Mouse (Mus musculus) limb, embryonic 14.5 days (tissue): ENCODE data around the gene Gm13276. TPM values are rescaled to one million over a fixed set of nuclear protein-coding genes. Genes with fewer than 3 reads are reported as not detected.
"Not testable (repeated sequence)": the region's sequence is repeated elsewhere in the genome, so short reads cannot be mapped to it uniquely, and the experiment has no call there.

Source experiments
- ATAC-seq: fragments of 200-750 bp; cut with Nextera tagmentation; 2 replicates; pipeline ENCODE4 v1.8.0; 2017; ENCODE audit warnings: low read depth, moderate number of reproducible peaks, moderate TSS enrichment; ENCODE audit not compliant: low FRiP score
- DNase-seq: peaks from one replicate; pipeline ENCODE4 v3.0.0-alpha.2; 2015; ENCODE audit warnings: low spot score
- H3K27ac ChIP-seq: fragments of 300-500 bp; sonication (generic); replicated peaks from 2 replicates; pipeline ENCODE4 v1.5.1; 2014; ENCODE audit warnings: low read depth, mild to moderate bottlenecking, low read length, moderate library complexity, mixed read lengths
- H3K27me3 ChIP-seq: fragments of 300-500 bp; sonication (generic); 2 replicates; pipeline ENCODE4 v1.6.1; 2014; ENCODE audit warnings: low read length, mixed read lengths; ENCODE audit not compliant: control insufficient read depth, insufficient read depth
- H3K36me3 ChIP-seq: fragments of 300-500 bp; sonication (generic); 2 replicates; pipeline ENCODE4 v1.6.1; 2014; ENCODE audit warnings: mild to moderate bottlenecking, low read length, moderate library complexity, mixed read lengths; ENCODE audit not compliant: control insufficient read depth, insufficient read depth
- H3K4me1 ChIP-seq: fragments of 300-500 bp; sonication (generic); 2 replicates; pipeline ENCODE4 v1.6.1; 2014; ENCODE audit warnings: antibody characterized with exemption, low read length, mixed read lengths; ENCODE audit not compliant: control insufficient read depth, insufficient read depth
- H3K4me2 ChIP-seq: fragments of 300-500 bp; sonication (generic); replicated peaks from 2 replicates; pipeline ENCODE4 v1.6.1; 2014; ENCODE audit warnings: low read depth, mild to moderate bottlenecking, low read length, moderate library complexity; ENCODE audit not compliant: severe bottlenecking
- H3K4me3 ChIP-seq: fragments of 300-500 bp; sonication (generic); replicated peaks from 2 replicates; pipeline ENCODE4 v1.5.1; 2014; ENCODE audit warnings: low read length
- H3K9ac ChIP-seq: fragments of 300-500 bp; sonication (generic); 2 replicates; pipeline ENCODE4 v1.6.1; 2014; ENCODE audit warnings: mild to moderate bottlenecking, low read depth, low read length, moderate library complexity; ENCODE audit not compliant: severe bottlenecking
- H3K9me3 ChIP-seq: fragments of 300-500 bp; sonication (generic); 2 replicates; pipeline ENCODE4 v1.6.1; 2016; ENCODE audit warnings: low read length; ENCODE audit not compliant: control insufficient read depth
- POLR2A ChIP-seq: fragments of 200-500 bp; IDR thresholded peaks from 2 replicates; pipeline ENCODE4 v1.8.0; 2012; ENCODE audit warnings: inconsistent platforms, mild to moderate bottlenecking, moderate library complexity, borderline replicate concordance; ENCODE audit not compliant: insufficient read depth, insufficient read length; ENCODE audit errors: extremely low read depth
- WGBS: fragments of 180-500 bp; shearing (Covaris S2); extraction: QIAGEN DNeasy Blood & Tissue Kit; methylation state at CpG from one replicate; pipeline ENCODE4 v1.1.7; 2014; 5-methylcytosine and 5-hydroxymethylcytosine counted together
- polyA plus RNA-seq, 2 experiments: library from polyadenylated mRNA; depleted of rRNA in 1 of 2; stranded (reverse) in 1 of 2; unstranded in 1 of 2; fragments of >200 nt; fragmentation: Nextera tagmentation in 1 of 2; extraction: Ambion mirVana in 1 of 2; gene quantifications; 2 replicates each; pipeline versions ENCODE4 v1.2.1 to v1.2.3; 2012 to 2014

Gm13276 gene
- polyA plus RNA-seq, 2 experiments, result 0.14 TPM; not detected in 1

DNA sequence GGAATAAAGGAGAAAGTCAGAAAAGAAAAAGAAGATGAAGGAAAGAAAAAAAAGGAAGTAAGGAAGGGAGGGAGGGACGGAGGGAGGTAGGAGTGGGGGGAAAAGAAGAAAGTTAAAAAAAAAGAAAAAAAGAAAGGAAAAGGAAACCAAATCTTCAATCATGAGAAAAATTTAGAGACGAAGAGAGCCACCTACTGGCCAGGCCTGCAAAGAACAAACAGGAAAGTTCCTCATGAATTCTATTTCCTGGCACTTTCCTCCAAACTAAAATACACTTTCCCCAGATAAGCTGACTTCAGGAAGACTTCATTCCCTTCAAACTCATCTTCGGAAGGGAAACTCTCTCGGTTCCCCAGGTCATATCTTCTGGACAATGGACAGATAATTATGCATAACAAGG lies 45.0 kb downstream of the Gm13276 start:
- no peak overlapping the region for H3K9ac ChIP-seq
- whole genome bisulfite sequencing, result 24% methylated on average over 4 of the region's 4 CpGs
- H3K36me3 ChIP-seq, result no peaks in the 10 kb centered on the region
- H3K4me3 ChIP-seq, result no peak overlapping the region
- H3K27me3 ChIP-seq, result no peaks in the 10 kb centered on the region
- ATAC-seq (no peak), DNase-seq (peak; percentile 21)
- no peak overlapping the region for H3K27ac ChIP-seq
- H3K4me2 ChIP-seq, result no peak overlapping the region
- H3K9me3 ChIP-seq, result no peaks in the 10 kb centered on the region
- no peaks in the 10 kb centered on the region for H3K4me1 ChIP-seq
- TF ChIP-seq POLR2A, result no peak

- H3K4me1 ChIP-seq, H3K9me3 ChIP-seq, H3K9ac ChIP-seq, DNase-seq, H3K4me2 ChIP-seq, H3K4me3 ChIP-seq, H3K36me3 ChIP-seq, H3K27me3 ChIP-seq, ATAC-seq, H3K27ac ChIP-seq: not testable (repeated sequence)
- 63% methylated on average over 1 of the region's 1 CpGs for WGBS
Observed at GRCm38 (mm10) chr4:88835225-88835624, 49.7 kb downstream of the Gm13276 start, which contains the start of gene Ifna5. Ifna5 (plus strand) TSS chr4:88835525.

Other genes starting within 250 kb of the Gm13276 start
Only the 30 nearest of the 31 such genes appear.
- gene Ifna14, start 213.9 kb upstream of the Gm13276 start, polyA plus RNA-seq (2012; rRNA removed), result not detected in 2 replicates
- gene Ifna14, start 213.9 kb upstream of the Gm13276 start, polyA plus RNA-seq (2014; fragmentation: Nextera tagmentation; extraction: Ambion mirVana), result not detected in 2 replicates
- not detected in 2 replicates for gene Ifna9, start 193.3 kb upstream of the Gm13276 start, polyA plus RNA-seq (2012; rRNA removed)
- gene Ifna9, start 193.3 kb upstream of the Gm13276 start, polyA plus RNA-seq (2014; fragmentation: Nextera tagmentation; extraction: Ambion mirVana), result not detected in 2 replicates
- not detected in 2 replicates for gene Ifna12, start 182.3 kb upstream of the Gm13276 start, polyA plus RNA-seq (2012; rRNA removed)
- not detected in 2 replicates for gene Ifna12, start 182.3 kb upstream of the Gm13276 start, polyA plus RNA-seq (2014; fragmentation: Nextera tagmentation; extraction: Ambion mirVana)
- not detected in 2 replicates for gene C87499, start 151.3 kb upstream of the Gm13276 start, polyA plus RNA-seq (2012; rRNA removed)
- gene C87499, start 151.3 kb upstream of the Gm13276 start, polyA plus RNA-seq (2014; fragmentation: Nextera tagmentation; extraction: Ambion mirVana), result not detected in 2 replicates
- not detected in 2 replicates for gene Ifna13, start 141.2 kb upstream of the Gm13276 start, polyA plus RNA-seq (2012; rRNA removed)
- gene Ifna13, start 141.2 kb upstream of the Gm13276 start, polyA plus RNA-seq (2014; fragmentation: Nextera tagmentation; extraction: Ambion mirVana), result not detected in 2 replicates
- gene Ifna16, start 108.8 kb upstream of the Gm13276 start, polyA plus RNA-seq (2012; rRNA removed), result not detected in 2 replicates
- gene Ifna16, start 108.8 kb upstream of the Gm13276 start, polyA plus RNA-seq (2014; fragmentation: Nextera tagmentation; extraction: Ambion mirVana), result not detected in 2 replicates
- gene Ifna2, start 101.8 kb upstream of the Gm13276 start, polyA plus RNA-seq (2012; rRNA removed), result not detected in 2 replicates
- gene Ifna2, start 101.8 kb upstream of the Gm13276 start, polyA plus RNA-seq (2014; fragmentation: Nextera tagmentation; extraction: Ambion mirVana), result not detected in 2 replicates
- gene Ifnab, start 94.3 kb upstream of the Gm13276 start, polyA plus RNA-seq (2012; rRNA removed), result 0.09 TPM in 1 of 2 replicates, not detected in the other
- gene Ifnab, start 94.3 kb upstream of the Gm13276 start, polyA plus RNA-seq (2014; fragmentation: Nextera tagmentation; extraction: Ambion mirVana), result not detected in 2 replicates
- gene Gm26566, start 63.9 kb upstream of the Gm13276 start, polyA plus RNA-seq (2012; rRNA removed), result 0.63 and 0.86 TPM in 2 replicates
- gene Gm26566, start 63.9 kb upstream of the Gm13276 start, polyA plus RNA-seq (2014; fragmentation: Nextera tagmentation; extraction: Ambion mirVana), result 0.70 and 2.0 TPM in 2 replicates
- 41.4 and 41.6 TPM in 2 replicates for gene Klhl9, start 63.2 kb upstream of the Gm13276 start, polyA plus RNA-seq (2012; rRNA removed)
- 127 and 137 TPM in 2 replicates for gene Klhl9, start 63.2 kb upstream of the Gm13276 start, polyA plus RNA-seq (2014; fragmentation: Nextera tagmentation; extraction: Ambion mirVana)
- not detected in 2 replicates for gene Gm13271, start 30.8 kb upstream of the Gm13276 start, polyA plus RNA-seq (2012; rRNA removed)
- not detected in 2 replicates for gene Gm13271, start 30.8 kb upstream of the Gm13276 start, polyA plus RNA-seq (2014; fragmentation: Nextera tagmentation; extraction: Ambion mirVana)
- 0.13 and 0.24 TPM in 2 replicates for gene Gm13283, start 25.6 kb upstream of the Gm13276 start, polyA plus RNA-seq (2012; rRNA removed)
- gene Gm13283, start 25.6 kb upstream of the Gm13276 start, polyA plus RNA-seq (2014; fragmentation: Nextera tagmentation; extraction: Ambion mirVana), result 0.21 TPM in 1 of 2 replicates, not detected in the other
- gene Gm13290, start 11.9 kb upstream of the Gm13276 start, polyA plus RNA-seq (2012; rRNA removed), result not detected in 2 replicates
- gene Gm13290, start 11.9 kb upstream of the Gm13276 start, polyA plus RNA-seq (2014; fragmentation: Nextera tagmentation; extraction: Ambion mirVana), result 0.33 and 0.48 TPM in 2 replicates
- not detected in 2 replicates for gene Gm13289, start 8.8 kb upstream of the Gm13276 start, polyA plus RNA-seq (2012; rRNA removed)
- gene Gm13289, start 8.8 kb upstream of the Gm13276 start, polyA plus RNA-seq (2014; fragmentation: Nextera tagmentation; extraction: Ambion mirVana), result not detected in 2 replicates
- gene Gm13272, start 5.9 kb upstream of the Gm13276 start, polyA plus RNA-seq (2012; rRNA removed), result 0.16 TPM in 1 of 2 replicates, not detected in the other
- not detected in 2 replicates for gene Gm13272, start 5.9 kb upstream of the Gm13276 start, polyA plus RNA-seq (2014; fragmentation: Nextera tagmentation; extraction: Ambion mirVana)
- gene Ifnz, start 3.6 kb upstream of the Gm13276 start, polyA plus RNA-seq (2012; rRNA removed), result 0.10 and 0.17 TPM in 2 replicates
- gene Ifnz, start 3.6 kb upstream of the Gm13276 start, polyA plus RNA-seq (2014; fragmentation: Nextera tagmentation; extraction: Ambion mirVana), result 0.25 TPM in 1 of 2 replicates, not detected in the other
- gene Gm13277, start 2.9 kb downstream of the Gm13276 start, polyA plus RNA-seq (2012; rRNA removed), result not detected in 2 replicates
- not detected in 2 replicates for gene Gm13277, start 2.9 kb downstream of the Gm13276 start, polyA plus RNA-seq (2014; fragmentation: Nextera tagmentation; extraction: Ambion mirVana)
- gene Gm13278, start 5.8 kb downstream of the Gm13276 start, polyA plus RNA-seq (2012; rRNA removed), result not detected in 2 replicates
- gene Gm13278, start 5.8 kb downstream of the Gm13276 start, polyA plus RNA-seq (2014; fragmentation: Nextera tagmentation; extraction: Ambion mirVana), result not detected in 2 replicates
- gene Gm13275, start 8.8 kb downstream of the Gm13276 start, polyA plus RNA-seq (2012; rRNA removed), result 0.47 TPM in 1 of 2 replicates, not detected in the other
- not detected in 2 replicates for gene Gm13275, start 8.8 kb downstream of the Gm13276 start, polyA plus RNA-seq (2014; fragmentation: Nextera tagmentation; extraction: Ambion mirVana)
- not detected in 2 replicates for gene Gm13279, start 11.7 kb downstream of the Gm13276 start, polyA plus RNA-seq (2012; rRNA removed)
- gene Gm13279, start 11.7 kb downstream of the Gm13276 start, polyA plus RNA-seq (2014; fragmentation: Nextera tagmentation; extraction: Ambion mirVana), result not detected in 2 replicates
- not detected in 2 replicates for gene Gm13285, start 14.0 kb downstream of the Gm13276 start, polyA plus RNA-seq (2012; rRNA removed)
- gene Gm13285, start 14.0 kb downstream of the Gm13276 start, polyA plus RNA-seq (2014; fragmentation: Nextera tagmentation; extraction: Ambion mirVana), result 0.65 and 1.3 TPM in 2 replicates
- 0.47 TPM in 1 of 2 replicates, not detected in the other for gene Gm13287, start 17.5 kb downstream of the Gm13276 start, polyA plus RNA-seq (2012; rRNA removed)
- gene Gm13287, start 17.5 kb downstream of the Gm13276 start, polyA plus RNA-seq (2014; fragmentation: Nextera tagmentation; extraction: Ambion mirVana), result not detected in 2 replicates
- gene Gm13288, start 19.8 kb downstream of the Gm13276 start, polyA plus RNA-seq (2012; rRNA removed), result 0.04 and 0.09 TPM in 2 replicates
- gene Gm13288, start 19.8 kb downstream of the Gm13276 start, polyA plus RNA-seq (2014; fragmentation: Nextera tagmentation; extraction: Ambion mirVana), result not detected in 2 replicates
- not detected in 2 replicates for gene Ifna7, start 30.5 kb downstream of the Gm13276 start, polyA plus RNA-seq (2012; rRNA removed)
- gene Ifna7, start 30.5 kb downstream of the Gm13276 start, polyA plus RNA-seq (2014; fragmentation: Nextera tagmentation; extraction: Ambion mirVana), result not detected in 2 replicates
- gene Ifna11, start 34.2 kb downstream of the Gm13276 start, polyA plus RNA-seq (2012; rRNA removed), result not detected in 2 replicates
- not detected in 2 replicates for gene Ifna11, start 34.2 kb downstream of the Gm13276 start, polyA plus RNA-seq (2014; fragmentation: Nextera tagmentation; extraction: Ambion mirVana)
- gene Ifna6, start 41.7 kb downstream of the Gm13276 start, polyA plus RNA-seq (2012; rRNA removed), result not detected in 2 replicates
- not detected in 2 replicates for gene Ifna6, start 41.7 kb downstream of the Gm13276 start, polyA plus RNA-seq (2014; fragmentation: Nextera tagmentation; extraction: Ambion mirVana)
- gene Ifna5, start 49.8 kb downstream of the Gm13276 start, polyA plus RNA-seq (2012; rRNA removed), result not detected in 2 replicates
- gene Ifna5, start 49.8 kb downstream of the Gm13276 start, polyA plus RNA-seq (2014; fragmentation: Nextera tagmentation; extraction: Ambion mirVana), result not detected in 2 replicates
- gene Ifna4, start 56.2 kb downstream of the Gm13276 start, polyA plus RNA-seq (2012; rRNA removed), result not detected in 2 replicates
- gene Ifna4, start 56.2 kb downstream of the Gm13276 start, polyA plus RNA-seq (2014; fragmentation: Nextera tagmentation; extraction: Ambion mirVana), result not detected in 2 replicates
- not detected in 2 replicates for gene Ifna1, start 64.4 kb downstream of the Gm13276 start, polyA plus RNA-seq (2012; rRNA removed)
- gene Ifna1, start 64.4 kb downstream of the Gm13276 start, polyA plus RNA-seq (2014; fragmentation: Nextera tagmentation; extraction: Ambion mirVana), result not detected in 2 replicates
- gene Ifne, start 94.5 kb downstream of the Gm13276 start, polyA plus RNA-seq (2012; rRNA removed), result not detected in 2 replicates
- gene Ifne, start 94.5 kb downstream of the Gm13276 start, polyA plus RNA-seq (2014; fragmentation: Nextera tagmentation; extraction: Ambion mirVana), result not detected in 2 replicates